Mouse (Mus musculus) CH12.LX (cell line): ENCODE results near the gene Prkca. TPM values are rescaled to one million over a fixed set of nuclear protein-coding genes. Genes with fewer than 3 reads are reported as not detected.

Experiments used
- DNase-seq: peaks from one replicate; pipeline ENCODE4 v3.0.0-alpha.2; 2013; ENCODE audit errors: extremely low read depth
- H3K27ac ChIP-seq: 2 replicates; pipeline ENCODE4 v1.5.1; 2012; ENCODE audit warnings: low read depth, mild to moderate bottlenecking, control low read depth, moderate library complexity; ENCODE audit not compliant: insufficient read depth
- H3K27me3 ChIP-seq: replicated peaks from 2 replicates; pipeline ENCODE3; 2012; ENCODE audit warnings: inconsistent platforms
- H3K36me3 ChIP-seq, 2 experiments: replicated peaks in 1 of 2; 2 replicates each; pipeline versions ENCODE3 to v1.6.1; 2012; ENCODE audit warnings: inconsistent platforms in 1 of 2, low read length in 1 of 2, mild to moderate bottlenecking in 1 of 2, mixed read lengths in 1 of 2, moderate library complexity in 1 of 2; ENCODE audit not compliant: control insufficient read depth in 1 of 2, insufficient read depth in 1 of 2
- H3K4me1 ChIP-seq, 2 experiments: 2 replicates each; pipeline ENCODE4 v1.6.1; 2012; ENCODE audit warnings: inconsistent platforms in 1 of 2, moderate library complexity in 1 of 2; ENCODE audit not compliant: insufficient read depth in 2 of 2, control insufficient read depth in 1 of 2
- H3K4me2 ChIP-seq: 2 replicates; pipeline ENCODE4 v1.6.1; 2012; ENCODE audit warnings: low read depth, mild to moderate bottlenecking, control low read depth; ENCODE audit not compliant: poor library complexity, insufficient read depth, severe bottlenecking
- H3K4me3 ChIP-seq, 3 experiments: fragments of 150-350 bp in 1 of 3; sonication (generic) in 1 of 3; replicated peaks in 1 of 3; 2 replicates each; pipeline versions ENCODE3 to v1.5.1; 2011 to 2012; ENCODE audit warnings: low read depth in 2 of 3, low read length in 2 of 3, mild to moderate bottlenecking in 2 of 3, moderate library complexity in 2 of 3, control low read depth in 1 of 3, improper control_type of control experiment in 1 of 3, inconsistent platforms in 1 of 3, mixed read lengths in 1 of 3; ENCODE audit not compliant: poor library complexity in 1 of 3
- H3K79me2 ChIP-seq: replicated peaks from 2 replicates; pipeline ENCODE4 v1.6.1; 2012; ENCODE audit warnings: mild to moderate bottlenecking, moderate library complexity; ENCODE audit not compliant: control insufficient read depth, poor library complexity, insufficient read depth, severe bottlenecking; ENCODE audit errors: extremely low read depth
- H3K9ac ChIP-seq: 2 replicates; pipeline ENCODE4 v1.6.1; 2012; ENCODE audit warnings: low read depth, mild to moderate bottlenecking, control low read depth, moderate library complexity; ENCODE audit not compliant: insufficient read depth
- H3K9me3 ChIP-seq: replicated peaks from 2 replicates; pipeline ENCODE3; 2012; ENCODE audit warnings: low read length, inconsistent platforms, mixed read lengths
- CHD2 ChIP-seq: IDR thresholded peaks from 2 replicates; pipeline ENCODE4 v1.6.1; 2011; ENCODE audit warnings: low read length, improper control_type of control experiment
- CTCF ChIP-seq, 2 experiments: IDR thresholded peaks in 1 of 2; conservative IDR thresholded peaks in 1 of 2; 2 replicates each; pipeline ENCODE4 v1.5.1; 2011 to 2012; ENCODE audit warnings: low read depth in 2 of 2, low read length in 2 of 2, improper control_type of control experiment in 1 of 2, inconsistent platforms in 1 of 2, mild to moderate bottlenecking in 1 of 2, moderate library complexity in 1 of 2
- E2F4 ChIP-seq: IDR thresholded peaks from 2 replicates; pipeline ENCODE4 v1.6.1; 2011; ENCODE audit warnings: low read depth, low read length, improper control_type of control experiment; ENCODE audit not compliant: insufficient replicate concordance
- ELF1 ChIP-seq: IDR thresholded peaks from 2 replicates; pipeline ENCODE4 v1.6.1; 2014; ENCODE audit warnings: low read depth, mild to moderate bottlenecking, inconsistent platforms, low read length, improper control_type of control experiment
- ETS1 ChIP-seq: conservative IDR thresholded peaks from 2 replicates; pipeline ENCODE4 v1.6.1; 2012; ENCODE audit warnings: low read depth, mild to moderate bottlenecking, inconsistent platforms, low read length, improper control_type of control experiment, moderate library complexity
- GABPA ChIP-seq: IDR thresholded peaks from 2 replicates; pipeline ENCODE4 v1.6.1; 2012; ENCODE audit warnings: low read depth, low read length, improper control_type of control experiment, inconsistent platforms; ENCODE audit not compliant: insufficient replicate concordance
- HCFC1 ChIP-seq: IDR thresholded peaks from 2 replicates; pipeline ENCODE4 v1.6.1; 2012; ENCODE audit warnings: low read depth, mild to moderate bottlenecking, inconsistent platforms, low read length, improper control_type of control experiment
- IRF4 ChIP-seq: IDR thresholded peaks from 2 replicates; pipeline ENCODE4 v1.6.1; 2014; ENCODE audit warnings: low read depth, mild to moderate bottlenecking, inconsistent platforms, low read length, improper control_type of control experiment
- JUN ChIP-seq: IDR thresholded peaks from 2 replicates; pipeline ENCODE4 v1.6.1; 2011; ENCODE audit warnings: low read depth, mild to moderate bottlenecking, low read length, improper control_type of control experiment, moderate library complexity; ENCODE audit not compliant: insufficient read depth
- JUND ChIP-seq: conservative IDR thresholded peaks from 2 replicates; pipeline ENCODE4 v1.6.1; 2011; ENCODE audit warnings: low read depth, low read length, improper control_type of control experiment
- MAFK ChIP-seq: IDR thresholded peaks from 2 replicates; pipeline ENCODE4 v1.6.1; 2011; ENCODE audit warnings: low read length, improper control_type of control experiment; ENCODE audit not compliant: insufficient replicate concordance
- MAZ ChIP-seq: IDR thresholded peaks from 2 replicates; pipeline ENCODE4 v1.6.1; 2012; ENCODE audit warnings: low read depth, mild to moderate bottlenecking, inconsistent platforms, low read length, improper control_type of control experiment, moderate library complexity
- MEF2A ChIP-seq: IDR thresholded peaks from 2 replicates; pipeline ENCODE4 v1.6.1; 2014; ENCODE audit warnings: low read depth, mild to moderate bottlenecking, inconsistent platforms, low read length, improper control_type of control experiment, borderline replicate concordance
- MXI1 ChIP-seq: IDR thresholded peaks from 2 replicates; pipeline ENCODE4 v1.6.1; 2011; ENCODE audit warnings: mild to moderate bottlenecking, low read depth, low read length, improper control_type of control experiment
- MYC ChIP-seq: IDR thresholded peaks from 2 replicates; pipeline ENCODE4 v1.6.1; 2011; ENCODE audit warnings: low read depth, mild to moderate bottlenecking, improper control_type of control experiment, low read length
- TCF12 ChIP-seq: IDR thresholded peaks from 2 replicates; pipeline ENCODE4 v1.6.1; 2014; ENCODE audit warnings: low read depth, mild to moderate bottlenecking, inconsistent platforms, low read length, improper control_type of control experiment
- USF2 ChIP-seq: conservative IDR thresholded peaks from 2 replicates; pipeline ENCODE4 v1.6.1; 2011; ENCODE audit warnings: low read depth, low read length, improper control_type of control experiment
- ZNF384 ChIP-seq: IDR thresholded peaks from 2 replicates; pipeline ENCODE4 v1.6.1; 2012; ENCODE audit warnings: low read depth, low read length, improper control_type of control experiment, inconsistent platforms
- dilution Hi-C: fragments of 300-500 bp; cut with MboI; formaldehyde crosslinking; loops from 2 replicates; pipeline ENCODE4 v1.14.3; 2020; ENCODE audit warnings: low sequenced_read_pairs; ENCODE audit not compliant: extremely low pct_unique_long_range_greater_than_20kb, extremely low pct_ligation_motif_present
- in situ Hi-C: fragments of 300-500 bp; cut with MboI; formaldehyde crosslinking; loops from 3 replicates; pipeline ENCODE4 v1.14.3; 2019; ENCODE audit warnings: low sequenced_read_pairs, low pct_ligation_motif_present, low pct_unique_long_range_greater_than_20kb, mixed read lengths
- polyA plus RNA-seq: library from polyadenylated mRNA; unstranded; fragments of >175 nt; gene quantifications from 2 replicates; pipeline ENCODE4 v1.2.1, GENCODE M21; 2012; ENCODE audit warnings: low read depth; ENCODE audit not compliant: insufficient read length
- total RNA-seq, 2 experiments: library from RNA; depleted of rRNA; stranded (reverse); fragments of 300-350 nt in 1 of 2; fragments of >200 nt in 1 of 2; gene quantifications; 2 replicates each; pipeline ENCODE4 v1.2.3; 2012 to 2014

Prkca gene
- total and polyA plus RNA-seq, 3 experiments: 40.0 to 107 (median 43.7) TPM

GRCm38 (mm10) chr11:108365600-108365999 lies 21.9 kb upstream of the Prkca start:
- DNase-seq: no peak

GRCm38 (mm10) chr11:108364945-108365589 lies 21.3 kb upstream of the Prkca start:
- H3K4me1 ChIP-seq: peaks cover 0 to 2% of the 10 kb centered on the region in 2 experiments; a peak in 2 of 4 replicates
- dilution Hi-C loops: no loop called here
- DNase-seq: no peak
- no peak overlapping the region for H3K4me2 ChIP-seq
- no peaks in the 10 kb centered on the region for H3K9me3 ChIP-seq
- in situ Hi-C loops: no loop called here
- no peaks in the 10 kb centered on the region for H3K27me3 ChIP-seq
- H3K9ac ChIP-seq: no peak overlapping the region
- H3K79me2 ChIP-seq: no peaks in the 10 kb centered on the region
- H3K27ac ChIP-seq: no peak overlapping the region
- TF ChIP-seq MYC (no peak), CHD2 (no peak), ETS1 (no peak), TCF12 (no peak), MEF2A (no peak), IRF4 (no peak), CTCF (conservative IDR thresholded peaks at IDR 0.05 in 1 of 2, IDR thresholded peaks at IDR 0.05 in 1 of 2; ENCODE audit: low read depth in 2 of 2, low read length in 2 of 2) (no peak), JUND (no peak), ZNF384 (no peak), ELF1 (no peak), JUN (no peak), HCFC1 (no peak), USF2 (no peak), GABPA (no peak), E2F4 (no peak)
- no peak overlapping the region for H3K4me3 ChIP-seq
- H3K36me3 ChIP-seq: no peaks in the 10 kb centered on the region

More at GRCm38 (mm10) chr11:108365600-108365999, 21.9 kb upstream of the Prkca start:
- H3K4me3 ChIP-seq: no peak overlapping the region
- no peaks in the 10 kb centered on the region for H3K79me2 ChIP-seq
- H3K9ac ChIP-seq: no peak overlapping the region
- peaks cover 0 to 3% of the 10 kb centered on the region in 2 experiments; a peak in 2 of 4 replicates for H3K4me1 ChIP-seq
- TF ChIP-seq MAFK (no peak), MXI1 (no peak), IRF4 (no peak), MAZ (no peak)
- dilution Hi-C loops: no loop called here
- H3K4me2 ChIP-seq: no peak overlapping the region
- in situ Hi-C loops: no loop called here
- no peaks in the 10 kb centered on the region for H3K36me3 ChIP-seq
- no peak overlapping the region for H3K27ac ChIP-seq
- no peaks in the 10 kb centered on the region for H3K27me3 ChIP-seq
- H3K9me3 ChIP-seq: no peaks in the 10 kb centered on the region
